Mouse (Mus musculus) liver, embryonic 14.5 days (tissue): ENCODE results near the gene Zfp869. TPM values are rescaled to one million over a fixed set of nuclear protein-coding genes. Genes with fewer than 3 reads are reported as not detected.
"Not testable (repeated sequence)": the region's sequence is repeated elsewhere in the genome, so short reads cannot be mapped to it uniquely, and the experiment has no call there.

ENCODE experiments used
- ATAC-seq: fragments of 200-750 bp; cut with Nextera tagmentation; 2 replicates; pipeline ENCODE4 v1.8.0; 2017; ENCODE audit warnings: moderate number of reproducible peaks, mild to moderate bottlenecking, moderate library complexity; ENCODE audit not compliant: insufficient read depth
- DNase-seq, 3 experiments: peaks; one replicate each; pipeline ENCODE4 v3.0.0-alpha.2; 2012 to 2013; ENCODE audit warnings: low read depth in 3 of 3, low spot score in 3 of 3
- H3K27ac ChIP-seq: fragments of 300-500 bp; sonication (generic); 2 replicates; pipeline ENCODE4 v1.5.1; 2014; ENCODE audit warnings: moderate library complexity, mild to moderate bottlenecking, control low read depth, inconsistent platforms
- H3K27me3 ChIP-seq: fragments of 300-500 bp; sonication (generic); 2 replicates; pipeline ENCODE4 v1.6.1; 2014; ENCODE audit warnings: mild to moderate bottlenecking, low read length, moderate library complexity; ENCODE audit not compliant: control insufficient read depth, insufficient read depth
- H3K36me3 ChIP-seq: fragments of 300-500 bp; sonication (generic); replicated peaks from 2 replicates; pipeline ENCODE4 v1.6.1; 2014; ENCODE audit warnings: low read depth; ENCODE audit not compliant: control insufficient read depth, insufficient read depth
- H3K4me1 ChIP-seq, 2 experiments: fragments of 200-500 bp in 1 of 2; fragments of 300-500 bp in 1 of 2; sonication (generic) in 1 of 2; replicated peaks; 2 replicates each; pipeline ENCODE4 v1.6.1; 2012 to 2014; ENCODE audit warnings: antibody characterized with exemption in 1 of 2, inconsistent platforms in 1 of 2, low read length in 1 of 2; ENCODE audit not compliant: control insufficient read depth in 2 of 2, insufficient read depth in 2 of 2
- H3K4me2 ChIP-seq: fragments of 300-500 bp; sonication (generic); 2 replicates; pipeline ENCODE4 v1.6.1; 2014; ENCODE audit warnings: low read depth, mild to moderate bottlenecking, control low read depth, moderate library complexity
- H3K4me3 ChIP-seq, 2 experiments: fragments of 200-500 bp in 1 of 2; fragments of 300-500 bp in 1 of 2; sonication (generic) in 1 of 2; 2 replicates each; pipeline ENCODE4 v1.5.1; 2012 to 2014; ENCODE audit warnings: low read depth in 2 of 2, low read length in 2 of 2, mild to moderate bottlenecking in 2 of 2, control low read depth in 1 of 2, inconsistent platforms in 1 of 2, moderate library complexity in 1 of 2; ENCODE audit not compliant: insufficient read depth in 1 of 2
- H3K9ac ChIP-seq: fragments of 300-500 bp; sonication (generic); replicated peaks from 2 replicates; pipeline ENCODE4 v1.6.1; 2014; ENCODE audit warnings: mild to moderate bottlenecking, control low read depth, moderate library complexity
- H3K9me3 ChIP-seq: fragments of 300-500 bp; sonication (generic); 2 replicates; pipeline ENCODE4 v1.6.1; 2016; ENCODE audit warnings: low read length, mixed read lengths; ENCODE audit not compliant: control insufficient read depth
- CTCF ChIP-seq: IDR thresholded peaks from 2 replicates; pipeline ENCODE4 v1.5.1; 2016; ENCODE audit warnings: antibody characterized with exemption, low read depth, control low read depth
- EP300 ChIP-seq: IDR thresholded peaks from 2 replicates; pipeline ENCODE4 v1.6.1; 2016; ENCODE audit warnings: antibody characterized with exemption, low read depth
- WGBS: fragments of 180-500 bp; shearing (Covaris S2); extraction: QIAGEN DNeasy Blood & Tissue Kit; methylation state at CpG from one replicate; pipeline ENCODE4 v1.1.7; 2014; ENCODE audit not compliant: insufficient replicate concordance; 5-methylcytosine and 5-hydroxymethylcytosine counted together
- polyA plus RNA-seq, 2 experiments: library from polyadenylated mRNA; depleted of rRNA in 1 of 2; stranded (reverse) in 1 of 2; unstranded in 1 of 2; fragments of >200 nt; fragmentation: Nextera tagmentation in 1 of 2; extraction: Ambion mirVana in 1 of 2; gene quantifications; 2 replicates each; pipeline versions ENCODE4 v1.2.1 to v1.2.3; 2012 to 2014

The Zfp869 gene
- polyA plus RNA-seq, 2 experiments, result 4.9 to 10.0 TPM

DNA sequence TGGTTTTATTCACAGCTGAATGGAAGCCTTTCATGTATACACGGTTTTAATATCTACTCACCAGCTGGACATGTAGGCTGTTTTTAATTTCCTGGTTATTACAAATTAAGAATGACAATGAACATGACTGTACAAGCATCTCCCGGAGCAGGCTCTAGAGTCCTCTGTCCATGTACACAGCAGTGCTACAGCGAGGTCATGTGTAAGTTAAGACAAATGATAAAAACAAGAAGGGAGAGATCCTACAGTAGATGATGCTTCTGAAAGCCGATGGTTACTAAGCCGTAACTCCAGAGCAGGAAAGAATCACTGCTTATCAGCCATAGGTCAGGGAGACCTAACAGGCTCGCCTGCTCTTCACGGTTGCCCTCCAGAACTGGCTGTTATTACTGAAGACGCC is 3.0 kb upstream of the Zfp869 start:
- no peak overlapping the region for H3K9ac ChIP-seq
- WGBS, result 53% methylated on average over 8 of the region's 8 CpGs
- no peak for TF ChIP-seq CTCF
- TF ChIP-seq EP300, result no peak
- ATAC-seq (no peak), DNase-seq (no peak)
- peaks cover 28% of the 10 kb centered on the region for H3K36me3 ChIP-seq
- no peaks in the 10 kb centered on the region for H3K27me3 ChIP-seq
- H3K4me2 ChIP-seq, result no peak overlapping the region
- H3K27ac ChIP-seq, result no peak overlapping the region
- peaks cover 3 to 10% of the 10 kb centered on the region in 2 experiments for H3K4me1 ChIP-seq
- no peaks in the 10 kb centered on the region for H3K9me3 ChIP-seq
- H3K4me3 ChIP-seq, result no peak overlapping the region

DNA sequence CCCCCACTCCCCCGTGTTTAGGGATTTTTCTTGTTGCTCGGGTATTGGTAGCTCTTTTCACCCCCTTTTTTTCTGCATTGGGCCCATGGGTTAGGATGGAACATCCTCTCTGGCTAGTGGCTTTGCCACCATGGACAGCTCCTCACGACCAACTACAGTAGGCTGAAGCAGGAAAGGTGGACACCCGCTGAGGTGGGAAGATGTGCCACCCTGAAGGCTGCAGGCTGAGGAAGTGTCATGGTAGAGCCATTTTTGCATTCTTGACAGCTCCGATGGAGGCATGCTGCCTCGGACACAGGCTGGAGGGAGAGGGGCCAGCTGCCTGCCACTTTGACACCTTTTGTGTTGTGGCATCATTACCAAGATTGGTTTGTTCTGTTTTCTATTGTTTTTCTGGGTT is 8.7 kb downstream of the Zfp869 start:
- Histone ChIP-seq H3K4me2 (no peak overlapping the region), H3K27me3 (no peaks in the 10 kb centered on the region), H3K9me3 (no peaks in the 10 kb centered on the region), H3K4me1 (no peaks in the 10 kb centered on the region), H3K27ac (no peak overlapping the region), H3K9ac (no peak overlapping the region), H3K4me3 (no peak overlapping the region), H3K36me3 (peaks cover 26% of the 10 kb centered on the region)
- DNase-seq (no peak), ATAC-seq (no peak)
- no peak for TF ChIP-seq CTCF
- no peak for TF ChIP-seq EP300
- 54% methylated on average over 6 of the region's 6 CpGs for WGBS

DNA sequence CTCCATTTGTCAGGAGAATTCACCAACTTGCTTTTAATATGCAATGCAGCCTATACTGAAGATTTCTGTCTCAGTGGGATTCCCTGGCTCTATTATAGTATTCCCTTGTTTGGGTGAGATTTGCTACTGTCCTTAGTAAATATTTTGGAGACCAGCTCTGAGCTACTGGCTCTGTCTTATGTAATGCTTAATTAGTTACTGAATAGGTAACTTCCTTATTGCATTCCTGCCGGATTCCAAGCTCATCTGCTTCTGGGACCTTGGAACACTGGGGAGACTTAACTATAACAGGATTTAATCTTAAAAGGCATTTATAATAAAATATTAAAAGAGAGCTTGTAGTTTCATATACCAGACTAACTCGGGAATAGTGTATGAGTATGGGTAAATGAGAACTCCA is 45.5 kb downstream of the Zfp869 start:
- not testable (repeated sequence) for DNase-seq, H3K4me3 ChIP-seq, H3K4me1 ChIP-seq, H3K4me2 ChIP-seq, H3K9ac ChIP-seq, H3K27ac ChIP-seq, H3K9me3 ChIP-seq, H3K36me3 ChIP-seq, ATAC-seq, H3K27me3 ChIP-seq
- WGBS, result 44% methylated on average over 2 of the region's 2 CpGs

DNA sequence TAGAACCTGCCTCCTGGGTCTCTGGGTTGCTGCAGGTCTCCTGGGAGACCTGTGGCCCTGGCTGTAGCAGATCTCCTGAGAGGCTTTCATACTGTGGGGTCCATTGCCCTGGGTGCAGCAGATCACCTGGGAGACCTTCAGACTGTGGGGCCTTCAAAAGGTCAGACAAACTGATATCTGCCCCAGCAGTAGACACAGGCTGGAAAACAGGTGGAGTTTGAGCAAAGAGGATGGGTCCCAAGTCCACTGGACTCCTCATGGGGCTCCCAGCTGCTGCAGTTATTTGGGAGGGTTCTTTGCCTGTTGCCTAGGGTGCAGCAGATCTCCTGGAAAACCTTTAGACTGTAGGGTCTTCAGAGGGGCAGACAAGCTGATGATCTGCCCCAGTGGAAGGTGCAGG is 49.2 kb downstream of the Zfp869 start:
- H3K9me3 ChIP-seq, result no peaks in the 10 kb centered on the region
- H3K27me3 ChIP-seq, result no peaks in the 10 kb centered on the region
- no peaks in the 10 kb centered on the region for H3K36me3 ChIP-seq
- no peak overlapping the region for H3K27ac ChIP-seq
- H3K9ac ChIP-seq, result no peak overlapping the region
- TF ChIP-seq EP300 (no peak), CTCF (no peak)
- no peak overlapping the region for H3K4me3 ChIP-seq
- no peak for ATAC-seq
- no peak for DNase-seq
- no peak overlapping the region for H3K4me2 ChIP-seq
- no peaks in the 10 kb centered on the region for H3K4me1 ChIP-seq

Other genes with a start within 250 kb of the Zfp869 start
- gene Gm7697, start 187.7 kb downstream of the Zfp869 start, polyA plus RNA-seq (2012; rRNA removed), result not detected in 2 replicates
- gene Gm7697, start 187.7 kb downstream of the Zfp869 start, polyA plus RNA-seq (2014; fragmentation: Nextera tagmentation; extraction: Ambion mirVana), result not detected in 2 replicates
- gene Zfp868, start 85.2 kb downstream of the Zfp869 start, polyA plus RNA-seq (2012; rRNA removed), result 3.4 and 4.1 TPM in 2 replicates
- gene Zfp868, start 85.2 kb downstream of the Zfp869 start, polyA plus RNA-seq (2014; fragmentation: Nextera tagmentation; extraction: Ambion mirVana), result 5.1 and 5.9 TPM in 2 replicates
- gene Zfp964, start 56.2 kb downstream of the Zfp869 start, polyA plus RNA-seq (2012; rRNA removed), result 0.30 and 0.32 TPM in 2 replicates
- 0.15 and 0.35 TPM in 2 replicates for gene Zfp964, start 56.2 kb downstream of the Zfp869 start, polyA plus RNA-seq (2014; fragmentation: Nextera tagmentation; extraction: Ambion mirVana)
- 1.2 and 1.8 TPM in 2 replicates for gene Zfp963, start 39.2 kb upstream of the Zfp869 start, polyA plus RNA-seq (2012; rRNA removed)
- 1.9 and 2.0 TPM in 2 replicates for gene Zfp963, start 39.2 kb upstream of the Zfp869 start, polyA plus RNA-seq (2014; fragmentation: Nextera tagmentation; extraction: Ambion mirVana)
- 0.32 TPM in 1 of 2 replicates, not detected in the other for gene Gm20422, start 64.2 kb upstream of the Zfp869 start, polyA plus RNA-seq (2012; rRNA removed)
- 1.0 TPM in 1 of 2 replicates, not detected in the other for gene Gm20422, start 64.2 kb upstream of the Zfp869 start, polyA plus RNA-seq (2014; fragmentation: Nextera tagmentation; extraction: Ambion mirVana)
- 19.6 and 24.5 TPM in 2 replicates for gene Atp13a1, start 80.4 kb upstream of the Zfp869 start, polyA plus RNA-seq (2012; rRNA removed)
- gene Atp13a1, start 80.4 kb upstream of the Zfp869 start, polyA plus RNA-seq (2014; fragmentation: Nextera tagmentation; extraction: Ambion mirVana), result 14.1 and 15.6 TPM in 2 replicates
- 4.6 and 6.0 TPM in 2 replicates for gene Zfp866, start 80.5 kb upstream of the Zfp869 start, polyA plus RNA-seq (2012; rRNA removed)
- gene Zfp866, start 80.5 kb upstream of the Zfp869 start, polyA plus RNA-seq (2014; fragmentation: Nextera tagmentation; extraction: Ambion mirVana), result 5.8 and 7.2 TPM in 2 replicates
- 4.8 and 5.8 TPM in 2 replicates for gene Gmip, start 98.0 kb upstream of the Zfp869 start, polyA plus RNA-seq (2012; rRNA removed)
- gene Gmip, start 98.0 kb upstream of the Zfp869 start, polyA plus RNA-seq (2014; fragmentation: Nextera tagmentation; extraction: Ambion mirVana), result 1.7 and 3.9 TPM in 2 replicates
- gene Lpar2, start 111.7 kb upstream of the Zfp869 start, polyA plus RNA-seq (2012; rRNA removed), result 0.40 and 0.44 TPM in 2 replicates
- 0.04 and 0.06 TPM in 2 replicates for gene Lpar2, start 111.7 kb upstream of the Zfp869 start, polyA plus RNA-seq (2014; fragmentation: Nextera tagmentation; extraction: Ambion mirVana)
- 2.0 and 2.5 TPM in 2 replicates for gene Pbx4, start 121.8 kb upstream of the Zfp869 start, polyA plus RNA-seq (2012; rRNA removed)
- gene Pbx4, start 121.8 kb upstream of the Zfp869 start, polyA plus RNA-seq (2014; fragmentation: Nextera tagmentation; extraction: Ambion mirVana), result 1.7 and 3.7 TPM in 2 replicates
- 0.03 and 0.04 TPM in 2 replicates for gene Cilp2, start 177.0 kb upstream of the Zfp869 start, polyA plus RNA-seq (2012; rRNA removed)
- gene Cilp2, start 177.0 kb upstream of the Zfp869 start, polyA plus RNA-seq (2014; fragmentation: Nextera tagmentation; extraction: Ambion mirVana), result 0.03 TPM in 1 of 2 replicates, not detected in the other
- 0.41 and 0.50 TPM in 2 replicates for gene Tssk6, start 191.5 kb upstream of the Zfp869 start, polyA plus RNA-seq (2012; rRNA removed)
- 1.7 and 1.9 TPM in 2 replicates for gene Tssk6, start 191.5 kb upstream of the Zfp869 start, polyA plus RNA-seq (2014; fragmentation: Nextera tagmentation; extraction: Ambion mirVana)
- 26.2 and 44.8 TPM in 2 replicates for gene Ndufa13, start 191.8 kb upstream of the Zfp869 start, polyA plus RNA-seq (2012; rRNA removed)
- 109 and 113 TPM in 2 replicates for gene Ndufa13, start 191.8 kb upstream of the Zfp869 start, polyA plus RNA-seq (2014; fragmentation: Nextera tagmentation; extraction: Ambion mirVana)
- gene Yjefn3, start 192.0 kb upstream of the Zfp869 start, polyA plus RNA-seq (2012; rRNA removed), result 0.30 and 0.36 TPM in 2 replicates
- 0.77 and 0.79 TPM in 2 replicates for gene Yjefn3, start 192.0 kb upstream of the Zfp869 start, polyA plus RNA-seq (2014; fragmentation: Nextera tagmentation; extraction: Ambion mirVana)